Mouse (Mus musculus) urinary bladder, postnatal 14 days (tissue): ENCODE measurements around the gene Tmem125.
"Not testable (repeated sequence)": the region's sequence is repeated elsewhere in the genome, so short reads cannot be mapped to it uniquely, and the experiment has no call there.

Experiments used
- DNase-seq: peaks from one replicate; pipeline ENCODE4 v3.0.0; 2021; ENCODE audit warnings: low spot score

Gene Tmem125

DNA sequence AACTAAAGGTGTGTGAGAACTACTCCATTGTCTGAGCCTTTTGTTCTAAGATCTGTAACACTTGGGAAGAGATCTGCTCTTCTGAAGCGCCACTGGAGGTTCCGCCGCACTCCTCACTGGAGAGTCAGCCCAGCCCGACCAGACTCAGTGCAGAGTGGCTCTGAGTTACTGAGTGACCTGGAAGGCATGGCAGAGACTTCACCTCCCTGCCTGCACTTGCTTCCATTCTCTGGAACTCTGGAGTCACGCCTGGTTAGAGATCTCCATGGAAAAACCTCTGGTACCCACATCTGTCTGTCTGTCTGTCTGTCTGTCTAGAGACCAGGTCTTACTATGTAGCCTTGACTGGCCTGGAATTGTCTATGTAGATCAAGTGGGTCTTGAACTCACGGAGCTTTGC lies 8.2 kb downstream of the Tmem125 start:
- DNase-seq: no peak

DNA sequence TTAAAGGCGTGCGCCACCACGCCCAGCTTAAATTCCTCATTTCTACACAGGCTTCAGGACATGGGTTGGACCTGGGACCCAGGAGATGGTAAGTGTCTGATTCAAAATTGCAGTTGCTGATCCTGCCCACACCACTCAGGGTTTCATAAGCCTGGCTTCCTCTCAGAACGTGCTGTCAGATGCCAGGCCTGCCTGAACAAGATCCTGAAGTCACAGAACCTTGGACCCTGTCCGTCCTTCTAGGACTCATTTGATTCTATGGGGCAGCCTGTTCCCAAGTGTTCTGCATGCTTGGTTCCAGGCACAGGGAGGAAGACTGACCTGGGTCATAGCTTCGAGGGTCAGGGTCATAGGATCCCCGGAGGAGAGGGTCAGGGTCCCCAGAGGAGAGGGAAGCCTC lies 10.2 kb downstream of the Tmem125 start:
- DNase-seq: no peak

DNA sequence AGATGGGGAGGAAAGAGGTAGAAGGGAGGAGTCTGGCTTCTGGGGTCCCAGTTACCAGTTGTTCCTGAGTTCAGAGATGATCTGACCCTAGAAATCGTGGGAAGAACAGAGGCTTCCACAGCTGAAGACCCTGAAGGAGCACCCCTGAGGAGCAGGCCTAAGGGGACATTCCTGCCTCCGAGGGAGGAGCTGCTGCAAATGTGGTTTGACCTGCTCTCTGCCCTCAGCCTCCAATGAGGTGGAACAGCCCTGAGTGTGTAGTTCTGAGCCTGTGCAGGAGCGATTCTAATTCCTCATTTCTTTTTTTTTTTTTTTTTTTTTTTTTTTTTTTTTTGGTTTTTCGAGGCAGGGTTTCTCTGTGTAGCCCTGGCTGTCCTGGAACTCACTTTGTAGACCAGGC lies 10.7 kb downstream of the Tmem125 start:
- no peak for DNase-seq

DNA sequence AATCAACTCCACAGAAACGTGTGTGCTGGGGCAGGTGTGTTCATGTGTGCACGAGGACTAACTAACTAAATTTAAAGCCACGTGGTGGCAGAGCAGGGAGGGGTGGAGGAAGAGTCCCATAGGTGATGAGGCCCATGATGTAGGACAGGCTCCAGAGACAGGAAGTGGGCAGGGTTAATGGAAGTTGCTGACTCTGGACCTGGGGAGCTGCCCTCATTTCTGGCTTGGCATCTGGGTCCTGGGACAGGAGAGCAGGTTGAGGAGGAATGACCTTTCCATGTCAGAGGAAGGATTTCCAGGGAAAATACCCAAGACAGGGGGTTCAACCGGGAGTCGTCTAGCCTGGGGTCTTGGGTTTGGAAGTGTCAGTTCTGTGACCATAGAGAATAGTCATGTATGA lies 11.2 kb downstream of the Tmem125 start:
- no peak for DNase-seq

DNA sequence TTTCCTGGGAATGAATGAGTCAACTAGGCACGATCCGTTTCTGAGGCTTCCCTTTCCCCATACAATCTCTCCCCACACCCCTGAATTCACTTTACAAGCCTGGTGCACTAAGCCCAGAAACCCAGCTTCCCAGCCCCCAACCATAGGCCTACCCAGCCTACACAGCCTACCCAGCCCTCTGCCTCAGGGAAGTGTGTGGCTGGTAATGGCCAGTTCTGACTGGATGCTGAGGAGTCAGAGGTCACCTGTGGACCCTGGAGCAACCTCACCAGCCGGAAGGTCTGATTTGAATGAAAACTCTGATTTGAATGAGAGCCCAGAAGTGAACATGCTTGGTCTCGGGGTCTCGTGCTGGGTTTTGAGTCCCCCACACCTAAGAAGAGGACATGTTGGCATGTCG lies 16.1 kb downstream of the Tmem125 start:
- DNase-seq: no peak

DNA sequence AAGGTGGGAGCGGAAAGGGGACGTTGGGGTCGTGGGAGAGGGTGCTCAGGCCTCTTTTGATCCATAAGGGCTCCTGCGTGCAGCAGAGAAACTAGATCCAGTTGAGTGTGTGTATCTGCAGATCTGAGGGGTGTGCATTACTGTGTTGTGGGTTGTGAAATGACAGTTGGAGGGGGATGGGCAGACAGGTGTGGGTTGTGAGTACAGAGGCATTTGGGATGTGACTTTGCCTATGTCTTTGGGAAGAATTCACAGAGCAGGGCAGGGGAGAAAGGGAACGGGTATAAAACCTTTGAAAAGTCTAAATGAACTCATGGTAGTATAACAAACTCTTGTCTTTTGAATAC lies 16.5 kb downstream of the Tmem125 start:
- DNase-seq: no peak

DNA sequence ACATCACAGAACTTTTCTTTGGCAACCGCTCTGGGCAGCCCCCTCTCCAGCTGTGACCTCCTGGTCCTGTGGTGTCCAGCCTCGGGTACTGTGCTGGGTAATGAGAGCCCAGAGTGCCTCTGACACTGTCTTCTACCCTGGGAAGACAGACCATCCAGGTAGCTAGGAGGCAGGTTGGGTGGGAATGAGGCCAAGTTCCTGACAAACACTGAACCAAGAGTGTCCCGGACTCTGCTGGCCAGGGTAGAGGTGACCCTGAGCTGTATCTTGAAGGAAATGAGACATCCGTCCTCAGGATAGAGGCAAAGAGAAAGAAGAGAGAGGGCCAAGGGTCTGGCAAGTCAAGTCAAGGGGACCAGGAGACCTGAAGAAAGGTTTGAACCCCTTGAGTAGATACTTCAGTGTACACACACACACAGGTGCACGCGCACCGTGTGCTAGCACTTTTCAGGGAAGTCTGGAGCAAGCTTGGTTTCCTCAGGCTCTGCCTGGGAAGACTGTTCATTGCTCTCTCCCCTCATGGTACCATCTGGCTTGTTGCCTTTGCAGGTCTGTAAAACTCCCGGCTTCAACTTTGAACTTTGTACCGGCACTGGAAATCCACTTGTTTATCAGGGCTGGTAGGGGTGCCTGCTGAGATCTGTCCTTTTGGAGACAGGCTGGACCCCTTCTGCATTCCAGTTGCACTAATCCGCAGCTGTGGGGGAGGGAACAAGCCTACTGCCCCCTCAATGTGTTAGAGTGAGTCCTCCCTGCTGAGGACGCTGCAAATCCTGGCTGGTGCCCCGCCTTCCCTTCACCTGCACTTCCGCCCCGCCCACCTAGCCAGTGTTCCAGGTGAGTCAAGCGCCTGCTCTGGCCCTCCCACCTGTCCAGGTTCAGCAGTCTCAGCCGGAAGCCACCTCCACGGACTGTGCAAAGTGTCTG lies 17.2 kb downstream of the Tmem125 start, which contains the start of gene 2610528J11Rik:
2610528J11Rik (plus strand) TSS at position 592 of the 927 bp plus-strand sequence.
- peak; percentile 84 for DNase-seq

DNA sequence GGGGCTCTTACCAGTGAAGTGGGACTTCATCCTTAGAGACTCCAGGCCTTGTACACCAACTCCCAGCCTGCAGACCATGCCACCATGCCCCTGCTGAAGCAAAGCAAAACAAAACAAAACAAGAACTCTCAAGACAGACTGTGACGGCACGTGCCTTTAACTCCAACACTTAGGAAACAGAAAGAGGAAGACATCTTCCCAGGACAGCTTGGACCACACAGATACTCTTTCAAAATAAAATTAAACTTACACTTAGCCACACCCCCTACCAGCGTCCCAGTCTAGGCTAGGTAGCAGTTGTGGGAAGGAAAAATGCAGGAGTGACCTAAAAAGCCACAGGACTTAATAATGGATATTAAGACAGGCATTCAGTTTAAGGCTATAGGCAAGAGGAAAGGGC lies 18.1 kb downstream of the Tmem125 start:
- DNase-seq: no peak

DNA sequence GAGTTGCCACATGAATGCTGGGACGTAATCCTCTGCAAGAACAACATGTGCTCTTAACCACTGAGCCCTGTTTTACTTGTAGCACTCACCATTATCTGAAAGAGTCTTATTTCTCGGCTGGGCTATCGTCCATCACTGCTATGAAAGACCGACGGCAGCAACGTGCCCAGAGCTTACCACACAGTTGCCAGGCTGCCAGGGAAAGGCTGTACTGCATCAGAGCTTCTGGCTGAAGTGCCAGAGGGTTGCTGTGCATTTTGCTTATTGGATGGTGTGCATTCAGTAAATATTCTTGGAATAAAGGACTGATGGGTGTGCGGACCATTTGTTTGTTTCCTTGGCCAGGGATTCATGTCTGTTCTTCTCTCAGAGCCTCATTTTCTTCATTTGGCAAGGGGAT lies 19.9 kb downstream of the Tmem125 start:
- no peak for DNase-seq

DNA sequence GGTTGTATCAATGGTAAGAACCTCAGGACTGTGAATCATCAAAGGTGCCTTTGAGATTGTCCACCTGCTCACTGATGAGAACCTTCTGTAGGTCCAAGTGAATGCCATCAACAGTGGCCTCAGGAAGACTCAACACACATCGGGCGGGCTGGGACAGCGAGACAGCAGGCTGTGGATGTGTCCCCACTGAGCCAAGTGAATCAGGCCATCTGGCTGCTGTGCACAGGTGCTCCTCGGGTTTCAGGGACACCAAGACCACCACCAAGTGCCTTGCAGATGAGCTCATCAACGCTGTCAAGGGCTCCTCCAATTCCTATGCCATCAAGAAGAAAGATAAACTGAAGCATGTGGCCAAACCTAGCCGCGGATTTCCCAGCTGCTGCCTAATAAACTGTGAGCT lies 21.6 kb downstream of the Tmem125 start:
- no peak for DNase-seq

DNA sequence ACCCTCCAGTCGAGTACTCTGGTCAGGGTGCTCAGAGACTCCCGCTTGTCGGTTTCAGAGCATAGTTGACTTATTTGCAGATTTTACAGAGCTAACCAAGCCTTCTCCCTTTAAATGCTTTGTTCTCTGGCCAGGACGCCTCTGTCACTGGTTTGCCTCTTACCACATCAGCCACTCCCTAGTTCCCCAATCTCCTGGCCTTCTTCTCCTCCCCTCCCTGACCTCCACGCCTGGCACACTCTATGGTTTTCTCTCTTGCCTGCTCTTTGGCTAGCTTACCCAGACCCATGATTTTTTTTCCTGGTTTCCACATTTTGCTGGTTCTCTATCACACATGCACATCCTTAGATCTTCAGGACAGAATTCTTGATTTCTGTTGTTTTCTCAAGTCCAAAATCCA lies 25.6 kb downstream of the Tmem125 start:
- DNase-seq: no peak

DNA sequence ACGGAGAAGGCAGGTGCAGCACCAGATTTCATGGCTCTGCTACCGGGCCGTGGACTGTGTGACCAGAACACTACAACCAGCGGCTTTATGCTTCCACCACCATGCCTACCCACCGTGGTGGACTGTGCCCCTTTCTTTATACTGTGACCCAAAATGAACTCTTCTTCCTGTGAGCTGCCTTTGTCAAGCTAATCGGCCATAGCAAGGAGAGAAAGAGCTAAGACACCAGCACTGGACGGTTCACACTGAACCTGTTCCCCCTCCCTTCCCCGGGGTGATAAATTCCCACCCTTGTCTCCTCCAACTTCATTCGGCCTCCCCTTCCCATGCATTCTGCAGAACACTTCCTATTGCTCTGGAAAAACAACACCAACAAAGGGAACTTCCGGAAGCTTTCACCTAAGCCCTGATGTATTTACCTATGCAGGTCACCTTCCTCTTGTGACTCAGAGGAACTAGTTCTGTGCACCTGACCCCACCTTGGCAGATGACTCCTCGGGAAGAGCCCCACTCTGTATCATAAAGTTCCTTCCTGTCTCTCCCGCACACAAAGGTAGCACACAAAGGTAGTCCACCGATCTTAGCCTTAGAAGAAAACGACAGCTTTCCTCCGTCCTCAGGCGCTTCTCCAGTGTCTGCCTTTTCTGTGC lies 26.2 kb downstream of the Tmem125 start:
- no peak for DNase-seq

DNA sequence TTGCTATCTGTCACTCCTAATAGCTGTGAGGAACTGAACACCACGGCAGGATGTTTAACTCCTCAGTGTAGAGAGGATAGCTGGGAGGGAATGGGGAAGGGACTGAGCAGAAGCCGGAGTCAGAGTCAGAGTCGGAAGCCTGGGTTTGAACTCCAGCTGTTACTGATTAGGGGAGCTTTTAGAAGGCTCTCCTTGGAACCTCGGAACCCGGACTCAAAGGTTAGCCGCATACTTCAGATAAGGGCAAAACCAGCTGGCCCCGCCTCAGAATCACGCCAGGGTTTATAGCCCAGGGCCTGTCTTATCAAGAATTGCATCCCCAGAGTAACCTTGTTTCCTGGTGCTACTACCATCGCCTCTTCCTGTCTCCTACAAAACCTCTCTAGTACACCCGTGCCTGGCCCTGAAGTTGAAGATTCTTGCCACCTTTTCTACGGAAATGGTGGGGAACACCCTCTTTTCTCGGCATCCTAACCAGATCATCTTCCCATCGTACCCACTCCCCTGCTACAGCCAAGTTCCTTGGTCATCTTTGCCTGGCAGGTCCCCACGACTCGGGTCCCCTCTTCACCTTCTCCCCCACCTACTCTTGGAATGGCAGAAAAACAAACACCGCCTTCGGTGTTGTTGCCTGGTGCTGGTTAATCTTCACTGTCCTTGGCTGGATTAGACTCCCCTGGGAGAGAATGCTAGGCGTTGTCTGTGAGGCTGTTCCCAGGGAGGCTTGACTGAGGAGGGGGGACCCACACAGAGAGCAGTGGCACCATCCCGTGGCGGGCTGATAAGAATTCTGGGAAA lies 26.9 kb downstream of the Tmem125 start:
- no peak for DNase-seq

DNA sequence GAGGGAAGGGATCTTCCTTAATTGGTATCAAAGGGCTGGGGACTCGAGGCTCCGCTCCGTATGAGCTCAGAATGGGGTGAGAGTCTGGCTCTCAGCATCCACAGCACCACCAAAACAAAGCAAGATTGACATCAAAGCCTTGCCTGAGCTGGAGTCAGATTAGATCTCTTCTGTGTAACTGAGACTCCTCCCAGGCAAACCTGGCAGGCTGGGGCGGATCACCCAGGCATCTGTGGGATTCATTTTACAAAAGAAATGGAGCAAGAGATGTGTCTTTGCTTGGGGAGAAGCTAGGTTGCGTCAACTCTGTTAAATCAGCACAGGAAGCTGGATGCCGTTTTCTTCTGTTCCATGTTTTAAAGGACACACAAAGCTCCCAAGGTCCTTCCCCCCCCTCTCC lies 34.8 kb downstream of the Tmem125 start:
- peak; percentile 53 for DNase-seq

DNA sequence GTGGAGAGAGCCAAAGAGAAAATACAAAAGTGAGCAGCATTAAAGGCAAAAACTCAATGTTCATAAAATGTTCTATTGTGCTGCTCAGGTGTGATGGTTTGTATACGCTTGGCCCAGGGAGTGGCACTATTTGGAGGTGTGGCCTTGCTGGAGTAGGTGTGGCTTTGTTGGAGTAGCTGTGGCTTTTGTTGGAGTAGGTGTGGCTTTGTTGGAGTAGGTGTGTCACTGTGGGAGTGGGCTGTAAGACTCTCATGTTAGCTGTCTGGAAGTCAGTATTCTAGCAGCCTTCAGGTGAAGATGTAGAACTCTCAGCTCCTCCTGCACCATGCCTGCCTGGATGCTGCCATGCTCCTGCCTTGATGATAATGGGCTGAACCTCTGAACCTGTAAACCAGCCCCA lies 36.7 kb downstream of the Tmem125 start:
- not testable (repeated sequence) for DNase-seq

DNA sequence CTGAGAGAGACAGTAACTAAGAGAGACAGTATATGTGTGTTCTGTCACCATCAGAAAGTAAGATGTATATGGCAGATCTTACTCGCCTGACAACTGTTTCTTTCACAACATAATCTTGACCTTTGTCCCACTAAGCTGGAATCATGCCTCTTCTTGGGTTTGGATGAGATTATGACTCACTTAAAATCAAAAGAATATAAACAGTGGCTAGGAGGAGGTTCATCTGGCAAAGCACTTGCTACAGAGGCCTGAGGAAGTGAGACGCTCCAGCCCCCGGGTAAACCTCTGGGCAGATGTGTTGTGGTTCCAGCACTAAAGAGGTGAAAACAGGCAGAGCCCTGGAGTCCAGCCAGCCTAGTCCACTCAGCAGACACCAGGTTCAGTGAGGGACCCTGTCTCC lies 38.3 kb downstream of the Tmem125 start:
- no peak for DNase-seq

DNA sequence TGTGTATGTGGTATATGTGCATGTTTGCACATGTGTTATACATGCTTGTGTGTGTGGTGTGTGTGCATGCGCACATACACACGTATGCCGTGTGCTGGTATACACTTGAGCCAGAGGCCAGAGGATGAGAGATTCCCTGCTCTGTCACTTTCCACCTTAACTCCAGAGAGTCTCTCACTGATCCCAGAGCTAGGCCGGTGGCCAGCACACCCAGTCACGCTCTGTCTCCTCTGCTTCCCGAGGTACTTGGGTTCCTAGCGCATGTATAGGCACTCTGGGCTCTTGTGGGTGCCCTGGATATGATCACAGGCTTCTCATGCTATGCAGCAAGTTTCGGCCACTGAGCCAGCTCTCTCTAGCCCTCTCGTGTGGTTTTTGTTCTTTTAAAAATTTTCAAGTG lies 43.1 kb downstream of the Tmem125 start:
- DNase-seq: no peak

DNA sequence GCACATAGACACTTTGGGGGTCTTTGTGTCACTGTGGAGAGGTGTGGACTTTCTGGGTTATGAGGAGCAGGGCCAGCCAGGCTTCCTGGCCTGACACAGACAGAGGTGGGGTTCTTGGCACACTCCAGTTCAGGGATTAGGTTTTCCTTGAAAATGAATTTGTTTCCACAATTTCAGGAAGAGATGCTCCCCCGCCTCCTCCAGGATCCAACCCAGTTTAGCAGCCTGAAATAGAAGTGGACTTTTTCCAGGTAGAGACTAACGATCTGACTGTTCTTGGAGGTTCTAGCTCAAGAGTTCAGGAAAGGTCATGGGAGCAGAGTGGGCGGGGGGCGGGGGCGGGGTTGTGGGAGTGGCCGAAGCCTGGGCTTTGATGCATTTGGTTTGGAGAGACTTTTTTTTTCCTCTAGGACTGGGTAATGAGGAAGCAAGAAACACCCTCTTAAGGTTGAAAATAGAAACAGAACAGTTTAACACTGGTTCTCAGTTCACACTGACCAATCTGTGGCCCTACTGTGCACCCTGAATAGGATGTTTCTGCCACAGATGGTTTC lies 43.6 kb downstream of the Tmem125 start:
- DNase-seq: no peak
